Comparison of ENCODE assay signal across 8 mouse cellular contexts in the genomic region with DNA sequence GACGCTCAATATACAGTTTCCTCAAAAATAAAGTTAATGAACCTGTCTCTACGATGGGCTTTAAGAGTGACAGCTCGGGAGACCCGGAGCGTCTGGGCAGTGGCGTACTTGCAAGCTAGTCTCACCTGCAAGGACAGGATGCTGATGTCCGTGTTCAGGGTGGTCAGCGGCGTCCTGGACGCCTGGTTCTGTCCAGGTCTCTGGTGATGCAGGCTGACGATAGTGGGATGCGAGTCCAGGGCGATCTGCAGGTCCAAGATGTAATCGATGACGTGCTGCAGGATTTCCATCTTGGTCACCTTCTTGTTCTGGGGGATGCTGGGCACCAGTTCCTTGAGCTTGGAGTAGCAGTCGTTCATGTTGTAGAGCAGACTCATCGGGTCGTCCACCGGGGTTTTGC. TPM values are rescaled to one million over a fixed set of nuclear protein-coding genes. Genes with fewer than 3 reads are reported as not detected.
DNase-seq lines count a peak whose midpoint lies in the region; ATAC-seq lines count a peak whose summit lies in the region.

No protein-coding gene starts in this region.

- WGBS in liver, embryonic 11.5 days, result 1% methylated on average over 19 of the region's 19 CpGs
- under 1% methylated on average over 19 of the region's 19 CpGs for WGBS in stomach, embryonic 15.5 days

- intact Hi-C loops in gastrocnemius, postnatal 14 days (cut with DNase I; ENCODE audit: low total_unique reads), result loop anchor here (10.0 kb wide), 1 partner anchor 979 kb away; no protein-coding TSS in a partner anchor

- ATAC-seq in liver, embryonic 11.5 days (replicated peaks; ENCODE audit: low FRiP score), result no peak
- no peak for ATAC-seq in stomach, embryonic 15.5 days (ENCODE audit: insufficient read depth, low FRiP score, low read depth)

- peak; percentile 17 for DNase-seq in gastrocnemius, adult 18-20 months (ENCODE audit: low spot score)
- DNase-seq in gastrocnemius, postnatal 14 days, result no peak
- DNase-seq in thymus, adult 18-20 months, result peak; percentile 30 to 40
- DNase-seq in thymus, postnatal 14 days, result no peak
- no peak for DNase-seq in liver, embryonic 11.5 days (ENCODE audit: low spot score)
- DNase-seq in right cerebral cortex, adult 18-20 months, result no peak
- DNase-seq in urinary bladder, adult 2 months (ENCODE audit: low spot score), result no peak

- H3K4me2 ChIP-seq in liver, embryonic 11.5 days, result peak overlapping the region; percentile 83
- peak overlapping the region; percentile 93 for H3K4me2 ChIP-seq in stomach, embryonic 15.5 days

- peaks cover 71% of the 10 kb centered on the region for H3K27me3 ChIP-seq in liver, embryonic 11.5 days (replicated peaks; ENCODE audit: control insufficient read depth, insufficient read depth, low read length)
- H3K27me3 ChIP-seq in stomach, embryonic 15.5 days (replicated peaks), result no peaks in the 10 kb centered on the region

- peak overlapping the region; percentile 73 for H3K27ac ChIP-seq in liver, embryonic 11.5 days (ENCODE audit: low read depth, low read length)
- H3K27ac ChIP-seq in stomach, embryonic 15.5 days, result peak overlapping the region; percentile 96

- peak overlapping the region; percentile 71 for H3K4me3 ChIP-seq in liver, embryonic 11.5 days (ENCODE audit: low read depth, low read length)
- H3K4me3 ChIP-seq in stomach, embryonic 15.5 days (replicated peaks), result peak overlapping the region; percentile 75

- H3K4me1 ChIP-seq in liver, embryonic 11.5 days (replicated peaks; ENCODE audit: control insufficient read depth, insufficient read depth, low read length), result peaks cover 4% of the 10 kb centered on the region
- H3K4me1 ChIP-seq in stomach, embryonic 15.5 days, result peaks cover 25% of the 10 kb centered on the region

- H3K9ac ChIP-seq in liver, embryonic 11.5 days (ENCODE audit: low read depth, low read length), result peak overlapping the region; percentile 72
- peak overlapping the region; percentile 63 for H3K9ac ChIP-seq in stomach, embryonic 15.5 days

- no peaks in the 10 kb centered on the region for H3K36me3 ChIP-seq in liver, embryonic 11.5 days (ENCODE audit: control insufficient read depth, insufficient read depth, low read length)
- H3K36me3 ChIP-seq in stomach, embryonic 15.5 days, result no peaks in the 10 kb centered on the region

- H3K9me3 ChIP-seq in liver, embryonic 11.5 days (ENCODE audit: control insufficient read depth, low read length), result no peaks in the 10 kb centered on the region
- no peaks in the 10 kb centered on the region for H3K9me3 ChIP-seq in stomach, embryonic 15.5 days

RNA-seq across cellular contexts. Expression of a gene that starts 1.4 kb away (rescaled TPM):
- total RNA-seq in gastrocnemius, adult 18-20 months (2021), result 1 to 10 TPM; 2.6 to 3.5 TPM
- total RNA-seq in gastrocnemius, postnatal 14 days (2021), result 1 to 10 TPM; 6.5 to 8.0 TPM
- 227 and 228 TPM in 2 replicates for polyA plus RNA-seq in liver, embryonic 11.5 days (2014; fragmentation: Nextera tagmentation; extraction: Ambion mirVana)
- 339 and 387 TPM in 2 replicates for polyA plus RNA-seq in stomach, embryonic 15.5 days (2015; fragmentation: Nextera tagmentation; extraction: Ambion mirVana)
- 313 and 327 TPM in 2 replicates for polyA plus RNA-seq in urinary bladder, adult 2 months (2012; rRNA removed)

Comparison
In these comparisons a context has a peak if more than half of its experiments do, and no peak if none do; other contexts are left out.
1. DNase-seq: peak in gastrocnemius, adult 18-20 months (single experiment) and thymus, adult 18-20 months (2 of 2); none in gastrocnemius, postnatal 14 days (single experiment), thymus, postnatal 14 days (single experiment), liver, embryonic 11.5 days (single experiment), right cerebral cortex, adult 18-20 months (single experiment) and urinary bladder, adult 2 months (single experiment).